Mouse (Mus musculus) neural tube, embryonic 12.5 days (tissue): Measurements from ENCODE around the gene Pakap. TPM values are rescaled to one million over a fixed set of nuclear protein-coding genes. Genes with fewer than 3 reads are reported as not detected.

Source experiments
- ATAC-seq: fragments of 200-750 bp; cut with Nextera tagmentation; 2 replicates; pipeline ENCODE4 v1.8.0; 2017; ENCODE audit warnings: low read depth, mild to moderate bottlenecking, moderate TSS enrichment, moderate library complexity; ENCODE audit not compliant: low FRiP score
- H3K27ac ChIP-seq: fragments of 300-500 bp; sonication (generic); 2 replicates; pipeline ENCODE4 v1.5.1; 2016
- H3K27me3 ChIP-seq: fragments of 300-500 bp; sonication (generic); replicated peaks from 2 replicates; pipeline ENCODE4 v1.6.1; 2016; ENCODE audit warnings: mild to moderate bottlenecking
- H3K36me3 ChIP-seq: fragments of 300-500 bp; sonication (generic); 2 replicates; pipeline ENCODE4 v1.6.1; 2016; ENCODE audit warnings: mild to moderate bottlenecking
- H3K4me1 ChIP-seq: fragments of 300-500 bp; sonication (generic); 2 replicates; pipeline ENCODE4 v1.6.1; 2016
- H3K4me2 ChIP-seq: fragments of 300-500 bp; sonication (generic); replicated peaks from 2 replicates; pipeline ENCODE4 v1.6.1; 2016; ENCODE audit warnings: mild to moderate bottlenecking
- H3K4me3 ChIP-seq: fragments of 300-500 bp; sonication (generic); 2 replicates; pipeline ENCODE4 v1.5.1; 2016
- H3K9ac ChIP-seq: fragments of 300-500 bp; sonication (generic); 2 replicates; pipeline ENCODE4 v1.6.1; 2016; ENCODE audit warnings: mild to moderate bottlenecking
- H3K9me3 ChIP-seq: fragments of 300-500 bp; sonication (generic); 2 replicates; pipeline ENCODE4 v1.6.1; 2016; ENCODE audit warnings: mild to moderate bottlenecking
- WGBS: fragments of 180-500 bp; shearing (Covaris S2); methylation state at CpG from one replicate; pipeline ENCODE4 v1.1.7; 2016; 5-methylcytosine and 5-hydroxymethylcytosine counted together
- polyA plus RNA-seq: library from polyadenylated mRNA; unstranded; fragments of >200 nt; fragmentation: Nextera tagmentation; extraction: Ambion mirVana; gene quantifications from 2 replicates; pipeline ENCODE4 v1.2.1, GENCODE M21; 2016

Pakap gene
- polyA plus RNA-seq, 1 experiment from 2014 or later, result 16.7 TPM

- WGBS, result 92% methylated on average over 2 of the region's 2 CpGs
- ATAC-seq, result no peak
- Histone ChIP-seq H3K9ac (no peak overlapping the region), H3K36me3 (peaks cover 49% of the 10 kb centered on the region), H3K27ac (no peak overlapping the region), H3K4me2 (no peak overlapping the region), H3K9me3 (no peaks in the 10 kb centered on the region), H3K27me3 (no peaks in the 10 kb centered on the region), H3K4me1 (no peaks in the 10 kb centered on the region), H3K4me3 (no peak overlapping the region)
Observed at GRCm38 (mm10) chr4:57942892-57943291, 374.9 kb downstream of the Pakap start.

Other genes starting within 250 kb of the Pakap start
- gene Palm2, start 133.9 kb upstream of the Pakap start, polyA plus RNA-seq, result 2.6 and 3.7 TPM in 2 replicates
- gene Akap2, start 149.5 kb downstream of the Pakap start, polyA plus RNA-seq, result 26.8 and 28.9 TPM in 2 replicates